Mouse (Mus musculus) urinary bladder, postnatal 10 days (tissue): ENCODE measurements around the gene Gli2.

Experiments used
- DNase-seq: peaks from one replicate; pipeline ENCODE4 v3.0.0; 2022; ENCODE audit warnings: low spot score

Gene Gli2

GRCm38 (mm10) chr1:118795415-118796167, 257.8 kb downstream of the Gli2 start:
- DNase-seq: no peak

- no peak for DNase-seq
Observed at GRCm38 (mm10) chr1:118789871-118790270, 263.5 kb downstream of the Gli2 start.

GRCm38 (mm10) chr1:118789468-118789867, 264.0 kb downstream of the Gli2 start:
- DNase-seq: no peak

- DNase-seq: no peak
Observed at GRCm38 (mm10) chr1:118788813-118789212, 264.6 kb downstream of the Gli2 start.

- no peak for DNase-seq
Observed at GRCm38 (mm10) chr1:118787486-118787885, 265.9 kb downstream of the Gli2 start.
